9 mouse cellular contexts compared by ENCODE assay signal in the genomic region with DNA sequence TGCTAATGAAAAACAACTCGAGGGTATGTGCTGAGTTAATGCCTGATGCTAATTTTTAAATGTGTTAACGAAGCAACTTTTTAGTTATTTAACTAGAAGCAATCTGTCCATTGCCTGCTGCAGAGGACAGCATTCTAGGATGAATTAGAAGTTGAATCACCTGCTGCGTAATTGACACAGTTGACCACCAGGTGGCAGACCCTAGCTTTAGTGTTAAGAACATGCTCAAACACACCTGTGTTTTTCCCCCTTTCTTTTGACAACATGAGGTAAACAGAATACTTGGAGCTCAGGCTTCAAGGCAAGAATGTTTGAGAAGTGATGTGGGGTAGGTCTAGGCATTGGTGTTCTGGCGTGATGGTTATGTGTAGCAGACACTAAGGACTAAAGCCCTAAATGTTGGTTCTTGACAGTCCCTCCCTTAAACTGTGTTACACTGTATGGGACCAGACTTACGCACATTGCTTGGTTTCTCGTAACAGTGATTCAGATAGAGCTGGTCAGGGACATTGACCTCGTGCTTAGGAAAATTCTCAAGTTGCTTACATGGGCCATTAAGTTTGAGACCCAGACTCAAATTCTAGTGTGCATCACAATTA. TPM values are rescaled to one million over a fixed set of nuclear protein-coding genes. Genes with fewer than 3 reads are reported as not detected.
DNase-seq lines count a peak whose midpoint lies in the region; ATAC-seq and TF ChIP-seq lines count a peak whose summit lies in the region.
"Had no signal": no experiment of that assay in that cellular context is flagged by ENCODE, and none has a peak within 500 bp of the region (broad histone marks: within the 10 kb centered on the region; RNA-seq: fewer than 3 reads in every experiment).

No protein-coding gene starts in this region.

- POLR2A ChIA-PET in Patski (lab: Charles Lee): interaction anchor here (0.7 to 1.6 kb wide), 2 partner anchors 9 to 73 kb away, joined by 3 to 4 read pairs; no protein-coding TSS in a partner anchor

- TF ChIP-seq CTCF in heart, postnatal 0 days (IDR thresholded peaks at IDR 0.05; ENCODE audit: low read depth): peak; percentile 73
- TF ChIP-seq CTCF in Patski (IDR thresholded peaks at IDR 0.05): peak; percentile 84

- TF ChIP-seq EP300 in heart, postnatal 0 days (IDR thresholded peaks at IDR 0.05; ENCODE audit: low read depth): no peak

- no peak overlapping the region for H3K9ac ChIP-seq in heart, postnatal 0 days (replicated peaks; ENCODE audit: low read depth, low read length)
- H3K9ac ChIP-seq in heart, embryonic 11.5 days (ENCODE audit: low read depth, low read length): no peak overlapping the region
- H3K9ac ChIP-seq: heart, embryonic 15.5 days had no signal

- no peak for DNase-seq in heart, postnatal 0 days (ENCODE audit: low spot score)
- DNase-seq in Patski (ENCODE audit: low read depth, low spot score): no peak
- DNase-seq in cerebellum, adult 9-11 months: peak; percentile 40
- peak; percentile 52 for DNase-seq in gastrocnemius, postnatal 10 days
- DNase-seq in kidney, postnatal 36 days: peak; percentile 40 to 82
- peak; percentile 53 for DNase-seq in mesoderm, embryonic 11.5 days (ENCODE audit: low read depth, low spot score)
- DNase-seq in right cerebral cortex, postnatal 4 days: peak; percentile 62

- H3K4me3 ChIP-seq in heart, postnatal 0 days (ENCODE audit: low read depth, low read length): no peak overlapping the region
- no peak overlapping the region for H3K4me3 ChIP-seq in heart, embryonic 11.5 days (ENCODE audit: low read depth, low read length)
- H3K4me3 ChIP-seq: heart, embryonic 15.5 days had no signal

- in situ Hi-C loops in Patski (cut with MboI; ENCODE audit: low pct_unique_long_range_greater_than_20kb): loop anchor here (10.0 kb wide), 2 partner anchors 423 to 793 kb away; no protein-coding TSS in a partner anchor

- WGBS in heart, postnatal 0 days: 40% methylated on average over 7 of the region's 7 CpGs
- whole genome bisulfite sequencing in heart, embryonic 11.5 days (ENCODE audit: insufficient replicate concordance): 42% methylated on average over 7 of the region's 7 CpGs

- H3K36me3 ChIP-seq in heart, postnatal 0 days (replicated peaks; ENCODE audit: control insufficient read depth, insufficient read depth, low read length): peaks cover 14% of the 10 kb centered on the region
- no peaks in the 10 kb centered on the region for H3K36me3 ChIP-seq in heart, embryonic 11.5 days (ENCODE audit: control insufficient read depth, insufficient read depth, low read length)

- H3K4me2 ChIP-seq in heart, postnatal 0 days (ENCODE audit: low read depth, low read length): no peak overlapping the region
- H3K4me2 ChIP-seq in heart, embryonic 11.5 days: no peak overlapping the region
- H3K4me2 ChIP-seq: heart, embryonic 15.5 days had no signal

- no peaks in the 10 kb centered on the region for H3K4me1 ChIP-seq in heart, postnatal 0 days (ENCODE audit: control insufficient read depth, insufficient read depth)
- H3K4me1 ChIP-seq in heart, embryonic 11.5 days (ENCODE audit: control insufficient read depth, insufficient read depth, low read length): no peaks in the 10 kb centered on the region
- H3K4me1 ChIP-seq: heart, embryonic 15.5 days had no signal

- no peaks in the 10 kb centered on the region for H3K9me3 ChIP-seq in heart, postnatal 0 days (replicated peaks; ENCODE audit: control insufficient read depth, low read length)
- no peaks in the 10 kb centered on the region for H3K9me3 ChIP-seq in heart, embryonic 11.5 days (replicated peaks; ENCODE audit: control insufficient read depth, low read length)
- H3K9me3 ChIP-seq: heart, embryonic 15.5 days had no signal

- ATAC-seq in heart, postnatal 0 days (ENCODE audit: insufficient read depth, low read depth): no peak
- no peak for ATAC-seq in heart, embryonic 11.5 days (replicated peaks; ENCODE audit: insufficient number of reproducible peaks, low FRiP score, low TSS enrichment)
- ATAC-seq in Patski: no peak

- CTCF ChIA-PET in Patski (lab: Charles Lee): interaction anchor here (0.8 to 2.6 kb wide), 21 partner anchors 8 to 1199 kb away, joined by 3 to 27 read pairs (median 4); partner anchors contain the start of gene Igsf10

- H3K27me3 ChIP-seq in heart, postnatal 0 days (ENCODE audit: control insufficient read depth, insufficient read depth, low read length): no peaks in the 10 kb centered on the region
- no peaks in the 10 kb centered on the region for H3K27me3 ChIP-seq in heart, embryonic 11.5 days (ENCODE audit: control insufficient read depth, insufficient read depth, low read length)
- no peaks in the 10 kb centered on the region for H3K27me3 ChIP-seq in Patski
- H3K27me3 ChIP-seq: heart, embryonic 15.5 days had no signal

- no peak overlapping the region for H3K27ac ChIP-seq in heart, postnatal 0 days (ENCODE audit: low read depth)
- H3K27ac ChIP-seq in heart, embryonic 11.5 days (ENCODE audit: low read depth, low read length): no peak overlapping the region
- H3K27ac ChIP-seq: heart, embryonic 15.5 days had no signal

RNA-seq across cellular contexts. Expression of gene Igsf10, which starts 22.8 kb away (rescaled TPM):
- total RNA-seq in heart, postnatal 0 days (2014; rRNA removed; ENCODE audit: low replicate concordance): 2.3 and 4.0 TPM in 2 replicates
- 1.2 and 1.8 TPM in 2 replicates for polyA plus RNA-seq in heart, postnatal 0 days (2015; fragmentation: Nextera tagmentation; extraction: Ambion mirVana)
- polyA plus RNA-seq in heart, embryonic 11.5 days (2014; fragmentation: Nextera tagmentation; extraction: Ambion mirVana): 1.8 and 2.6 TPM in 2 replicates
- 2.6 TPM for polyA plus RNA-seq in Patski (2021)
- 10 to 100 TPM; 29.3 to 40.9 TPM for total RNA-seq in gastrocnemius, postnatal 10 days (2021)

RNA-seq across cellular contexts. Expression of gene P2ry12, which starts 58.7 kb away (rescaled TPM):
- total RNA-seq in heart, postnatal 0 days (2014; rRNA removed; ENCODE audit: low replicate concordance): 1.4 TPM in 1 of 2 replicates, not detected in the other
- 0.89 and 0.98 TPM in 2 replicates for polyA plus RNA-seq in heart, postnatal 0 days (2015; fragmentation: Nextera tagmentation; extraction: Ambion mirVana)
- 0.87 and 1.0 TPM in 2 replicates for polyA plus RNA-seq in heart, embryonic 11.5 days (2014; fragmentation: Nextera tagmentation; extraction: Ambion mirVana)
- not detected for polyA plus RNA-seq in Patski (2021)
- 1 to 10 TPM; 2.4 to 2.9 TPM for total RNA-seq in gastrocnemius, postnatal 10 days (2021)

Comparison
In these comparisons a context has a peak if more than half of its experiments do, and no peak if none do; other contexts are left out.
1. DNase-seq: peak in cerebellum, adult 9-11 months (single experiment), gastrocnemius, postnatal 10 days (single experiment), kidney, postnatal 36 days (2 of 2), mesoderm, embryonic 11.5 days (single experiment) and right cerebral cortex, postnatal 4 days (single experiment); none in heart, postnatal 0 days (single experiment) and Patski (single experiment).